Mouse (Mus musculus): ENCODE data around the gene Drd1. TPM values are rescaled to one million over a fixed set of nuclear protein-coding genes. Genes with fewer than 3 reads are reported as not detected.

Gene Drd1
- total RNA-seq (2021) = under 1 TPM; 0.27 to 0.66 TPM
- long read RNA-seq, experiment 1 = 0 reads
- long read RNA-seq, experiment 2 = 0 reads

GRCm38 (mm10) chr13:54055448-54055861 lies at the start of gene Drd1:
Drd1 (minus strand) TSS chr13:54055705.
- DNase-seq = peak; percentile 84

DNA sequence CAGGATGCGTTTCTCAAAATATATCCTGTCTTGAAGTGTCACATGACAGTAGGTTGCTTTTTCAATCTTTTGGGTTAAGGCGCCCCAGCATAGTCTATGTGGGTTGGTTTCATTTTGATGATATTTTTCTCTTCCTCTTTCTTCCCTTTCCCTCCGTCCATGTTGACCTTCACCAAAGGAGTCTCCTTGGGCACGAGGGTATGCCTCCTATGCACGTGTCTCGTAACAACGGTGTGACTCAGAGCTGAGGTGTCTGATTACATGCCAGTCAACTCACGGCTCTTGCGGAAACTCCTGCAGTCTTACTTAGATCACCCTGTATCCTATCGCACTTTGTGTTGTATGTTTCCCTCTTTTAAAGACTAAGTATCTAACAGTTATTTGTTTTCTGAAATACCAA lies 48.4 kb upstream of the Drd1 start:
- DNase-seq = peak; percentile 14

DNA sequence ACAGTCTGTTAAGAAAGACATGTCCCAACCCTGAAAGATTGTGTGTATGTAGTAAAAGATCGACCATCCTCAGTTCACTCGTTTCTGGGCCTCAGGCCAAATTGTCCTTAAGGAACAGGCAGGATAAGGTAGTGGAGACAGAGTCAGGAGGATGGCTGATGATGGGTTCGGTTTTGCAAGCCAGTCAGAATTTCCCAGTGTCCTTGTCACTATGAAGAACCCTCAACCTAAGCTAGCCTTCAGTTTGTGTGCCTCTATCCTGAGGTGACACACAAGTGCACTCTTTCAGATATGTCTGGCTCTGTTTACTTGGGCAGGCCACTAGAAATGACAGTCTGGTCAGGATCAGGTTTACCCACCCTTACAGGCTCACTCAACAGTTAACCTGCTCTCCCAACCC lies 47.8 kb upstream of the Drd1 start:
- DNase-seq = no peak

GRCm38 (mm10) chr13:54102061-54102460 lies 46.6 kb upstream of the Drd1 start:
- no peak for DNase-seq

DNA sequence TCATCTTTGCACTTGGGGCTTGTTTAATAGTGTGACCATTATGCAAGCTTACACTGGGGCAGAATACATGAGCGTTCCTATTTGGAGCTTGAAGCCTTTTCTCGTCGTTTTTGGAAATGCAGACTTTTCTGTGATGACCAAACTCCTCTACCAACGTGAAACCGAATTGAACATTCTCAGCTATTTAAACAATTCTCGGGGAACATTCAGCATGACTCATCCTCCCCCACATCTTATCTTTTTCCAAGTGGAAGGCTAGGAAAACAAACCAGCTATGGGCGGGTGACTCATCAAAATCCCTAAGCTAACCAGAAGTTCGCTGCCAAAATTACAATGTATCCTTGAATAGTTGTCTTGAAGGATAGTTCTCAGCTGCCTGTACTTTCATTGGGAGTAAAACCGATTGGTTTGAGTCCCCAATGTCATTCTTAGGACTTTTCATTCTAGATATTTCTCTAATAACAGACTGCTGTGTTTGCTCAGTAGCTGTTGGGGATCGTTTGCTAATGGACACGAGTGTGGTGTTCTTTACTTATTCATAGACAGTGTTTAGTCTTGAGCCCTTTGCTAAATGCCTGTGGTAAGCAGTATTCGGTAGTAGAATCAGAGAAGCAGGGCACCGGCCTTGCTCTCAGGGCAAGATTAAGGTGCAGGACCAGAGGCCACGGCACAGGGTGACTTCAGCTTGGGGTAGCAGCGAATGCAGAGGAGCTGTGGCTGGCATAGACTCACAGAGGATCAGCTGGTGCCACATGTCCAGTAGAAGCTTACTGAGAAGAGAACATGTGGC lies 45.7 kb upstream of the Drd1 start:
- DNase-seq = peak; percentile 49

- no peak for DNase-seq
Observed at GRCm38 (mm10) chr13:54097797-54098196, 42.3 kb upstream of the Drd1 start.

DNA sequence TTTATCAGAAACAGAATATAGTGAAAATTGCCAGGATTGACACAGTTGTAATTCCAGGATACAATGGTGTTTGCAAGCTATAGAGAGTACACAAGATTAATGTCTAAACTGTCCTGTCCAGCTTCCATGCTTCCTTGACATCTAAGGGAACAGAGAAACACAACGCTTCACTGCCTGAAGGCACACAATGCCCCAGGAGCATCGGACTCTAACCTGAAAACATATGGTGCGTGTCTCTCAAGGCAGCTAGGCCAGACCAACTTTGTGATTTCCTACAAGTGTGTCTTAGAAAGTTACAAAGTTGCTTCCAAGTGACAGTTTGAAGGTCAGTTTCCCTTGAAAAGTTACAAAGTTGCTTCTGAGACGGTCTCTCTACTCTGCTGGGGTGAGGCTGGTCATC lies 41.7 kb upstream of the Drd1 start:
- DNase-seq = no peak

DNA sequence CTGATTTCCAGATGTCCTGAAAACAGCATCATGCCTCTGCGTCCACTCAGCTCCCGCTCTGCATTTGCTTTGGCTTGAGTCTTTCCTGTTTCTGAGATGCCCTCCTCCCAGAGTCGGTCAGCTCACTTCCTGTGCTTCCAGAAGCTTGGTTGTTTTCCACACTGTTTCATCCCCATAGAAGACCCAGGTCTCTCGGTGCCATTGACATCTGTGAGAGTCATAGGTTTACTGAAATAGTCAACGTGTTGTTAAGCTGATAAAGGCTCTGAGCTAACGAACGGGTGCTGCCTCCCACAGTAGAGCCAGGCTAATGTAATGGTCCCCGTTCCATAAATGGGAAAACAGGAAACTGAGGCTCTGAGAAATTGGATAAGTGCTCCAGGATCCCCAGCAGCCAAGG lies 40.2 kb upstream of the Drd1 start:
- no peak for DNase-seq

- DNase-seq = no peak
Observed at GRCm38 (mm10) chr13:54094963-54095362, 39.5 kb upstream of the Drd1 start.

DNA sequence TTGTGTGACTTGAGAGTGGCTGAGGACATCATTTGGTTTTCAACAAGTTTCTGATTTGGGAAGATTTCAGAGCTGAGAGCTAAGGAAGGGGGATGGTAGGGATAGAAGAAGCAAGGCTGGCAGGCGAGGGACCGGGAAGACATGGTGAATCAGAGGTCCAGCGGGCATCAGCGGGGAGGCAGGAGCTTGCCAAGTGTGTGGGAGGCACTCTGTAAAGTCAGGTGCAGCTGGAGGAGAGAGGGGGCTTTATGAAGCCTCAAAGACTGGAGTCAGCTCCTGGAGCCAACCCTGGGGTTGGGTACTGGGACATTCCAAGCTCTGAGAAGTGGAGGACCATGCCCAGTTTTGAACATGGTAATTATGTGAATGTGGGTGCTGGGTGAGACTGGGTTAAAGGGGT lies 38.8 kb upstream of the Drd1 start:
- DNase-seq = no peak

DNA sequence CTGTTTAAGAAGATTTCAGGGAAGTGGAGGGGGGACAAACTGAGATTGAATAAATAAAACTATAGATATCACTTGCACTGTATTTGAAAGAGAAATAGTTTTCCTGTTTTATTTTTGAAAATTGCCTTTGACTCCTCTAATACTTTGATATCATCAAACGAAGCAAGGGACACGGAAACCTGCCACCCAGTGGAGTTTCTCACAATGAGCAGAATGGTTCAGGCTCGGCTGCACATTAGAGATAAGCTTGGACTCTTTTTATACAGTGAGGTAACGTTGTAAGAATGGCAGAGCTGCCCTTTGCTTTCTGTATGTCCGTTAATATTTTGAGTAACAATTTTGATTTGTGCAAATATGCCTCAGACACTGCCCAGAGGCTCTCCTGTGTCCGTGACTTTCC lies 36.2 kb upstream of the Drd1 start:
- DNase-seq = no peak

DNA sequence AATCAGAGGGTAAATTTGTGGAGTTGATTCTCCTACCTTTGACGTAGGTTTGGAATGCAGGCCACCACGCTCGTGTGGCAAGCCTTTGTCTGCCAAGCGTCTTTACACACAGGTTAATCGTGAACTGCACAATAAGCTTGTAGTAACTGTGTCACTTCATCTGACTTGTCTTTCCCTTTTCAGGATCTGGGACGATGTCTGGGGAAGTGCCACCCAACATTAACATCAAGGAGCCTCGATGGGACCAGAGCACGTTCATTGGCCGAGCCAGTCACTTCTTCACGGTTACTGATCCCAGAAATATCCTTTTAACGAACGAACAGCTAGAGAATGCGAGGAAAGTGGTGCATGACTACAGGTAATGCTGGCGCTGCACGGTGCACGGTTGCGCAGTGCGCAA lies 29.8 kb upstream of the Drd1 start:
- DNase-seq = no peak

GRCm38 (mm10) chr13:54084826-54085225 lies 29.3 kb upstream of the Drd1 start:
- DNase-seq = no peak

GRCm38 (mm10) chr13:54084178-54084577 lies 28.7 kb upstream of the Drd1 start:
- no peak for DNase-seq

GRCm38 (mm10) chr13:54082946-54083345 lies 27.4 kb upstream of the Drd1 start:
- DNase-seq = no peak

DNA sequence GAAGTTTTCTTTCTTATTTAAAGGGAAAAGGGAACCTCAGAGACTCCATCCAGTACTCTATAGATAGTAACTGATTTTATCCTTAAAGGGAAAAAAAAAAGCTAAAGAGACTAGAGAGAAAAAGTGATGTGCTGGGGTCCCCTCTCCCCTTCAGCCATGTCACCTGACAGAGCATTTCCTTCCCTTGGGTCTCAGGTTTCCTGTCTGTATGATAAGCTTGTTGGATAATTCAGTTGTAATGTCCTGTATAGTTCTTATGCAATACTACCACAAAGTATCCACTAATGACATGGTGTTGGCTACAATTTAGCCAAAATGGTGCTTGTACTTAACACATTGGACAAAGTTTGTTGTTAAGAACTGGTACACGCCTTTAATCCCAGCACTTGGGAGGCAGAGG lies 25.3 kb upstream of the Drd1 start:
- no peak for DNase-seq

DNA sequence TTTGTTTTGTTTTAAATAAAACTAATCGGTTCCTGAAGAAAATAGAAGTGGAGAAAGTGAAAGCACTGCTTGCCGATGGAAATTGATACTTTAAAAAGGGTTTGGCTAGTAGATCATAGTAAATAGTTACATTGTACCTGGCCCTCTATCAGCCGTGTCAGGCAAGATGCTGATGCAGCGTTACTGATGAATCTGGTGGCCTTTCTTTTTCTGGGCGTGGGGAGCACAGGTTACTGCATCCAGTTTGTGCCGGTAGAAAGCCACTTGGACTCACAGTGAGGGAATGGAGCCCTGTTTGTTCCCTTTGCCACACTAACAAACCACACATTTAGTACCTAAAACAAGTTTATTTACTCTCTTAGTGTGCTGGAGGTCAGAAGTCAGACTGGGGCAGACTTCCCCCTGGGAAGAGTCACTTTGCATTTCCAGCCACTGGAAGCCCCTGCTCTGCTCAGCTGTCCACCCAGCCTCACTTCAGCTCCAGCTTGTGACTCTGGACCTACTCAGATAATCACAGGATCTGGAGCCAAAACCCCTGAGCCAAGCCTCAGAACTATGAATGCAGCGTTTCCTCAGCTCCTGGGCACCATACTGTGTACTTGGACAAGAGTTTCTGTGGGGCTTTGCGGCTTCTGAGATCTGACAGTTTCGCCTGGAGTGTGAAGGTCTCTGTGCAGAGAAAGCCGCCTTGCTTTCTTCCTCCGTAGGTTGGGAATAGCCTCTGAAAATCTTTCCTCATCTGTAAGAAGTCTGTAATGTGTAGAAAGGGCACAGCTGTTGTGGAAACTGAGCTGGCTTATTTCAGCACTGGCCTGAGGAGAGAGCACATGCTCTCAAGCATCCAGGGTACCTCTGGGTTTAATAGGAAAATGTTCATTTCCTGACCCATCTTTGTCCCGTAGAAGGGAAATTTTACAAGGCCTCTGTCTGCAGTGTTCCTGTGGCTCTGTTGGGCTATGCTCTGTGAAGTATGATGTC lies 24.6 kb upstream of the Drd1 start:
- DNase-seq = peak; percentile 30

- DNase-seq = no peak
Observed at GRCm38 (mm10) chr13:54077470-54078174, 22.1 kb upstream of the Drd1 start.

DNA sequence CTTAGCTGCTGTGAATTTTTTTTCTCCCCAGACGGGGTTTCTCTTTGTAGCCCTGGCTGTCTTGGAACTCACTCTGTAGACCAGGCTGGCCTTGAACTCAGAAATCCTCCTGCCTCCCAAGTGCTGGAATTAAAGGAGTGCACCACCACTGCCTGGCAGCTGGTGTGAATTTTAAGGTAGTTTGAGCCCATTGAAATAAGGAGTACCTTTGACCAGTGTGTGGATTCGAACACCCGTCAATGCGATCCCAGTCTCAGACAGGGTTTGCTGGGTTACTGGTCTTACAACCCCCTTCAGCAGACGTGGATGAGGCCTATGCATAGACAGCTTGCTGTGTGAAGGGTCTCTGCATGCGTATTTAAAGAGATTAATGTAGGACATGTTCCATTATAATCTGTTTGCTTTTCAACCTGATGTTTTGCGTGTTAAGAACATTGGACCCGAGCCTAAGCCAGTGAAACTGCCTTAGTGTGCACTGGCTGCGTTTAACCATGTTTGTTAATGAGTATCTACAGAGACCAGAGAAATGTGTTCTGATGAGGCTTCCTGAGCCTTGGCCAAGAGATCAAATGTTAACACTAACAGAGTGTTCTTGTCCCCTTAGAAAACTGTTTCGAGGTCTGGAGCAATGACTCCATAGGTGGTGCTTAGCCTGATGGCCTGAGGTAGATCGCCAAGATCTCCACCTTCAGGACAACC lies 21.4 kb upstream of the Drd1 start:
- DNase-seq = no peak

DNA sequence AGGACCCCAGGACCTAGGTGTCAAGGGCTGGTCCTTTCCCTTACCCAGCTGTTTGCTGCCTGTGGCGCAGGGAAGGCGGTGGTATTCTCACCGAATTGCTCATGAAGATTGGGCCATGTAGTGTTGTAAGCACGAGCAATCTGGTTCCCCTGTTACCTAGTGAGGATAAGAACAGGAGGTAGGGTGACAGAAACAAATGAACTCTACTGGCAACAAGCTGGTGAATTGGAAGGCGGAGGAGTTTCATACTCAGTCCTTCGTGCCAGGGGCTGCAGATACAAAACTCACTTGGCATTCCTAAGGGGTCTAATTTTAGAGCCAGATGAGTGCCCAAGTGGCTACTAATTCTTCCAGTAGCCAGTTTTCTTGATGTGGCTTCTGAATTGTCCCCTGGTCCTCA lies 20.5 kb upstream of the Drd1 start:
- DNase-seq = peak; percentile 19

- DNase-seq = no peak
Observed at GRCm38 (mm10) chr13:54075416-54075815, 19.9 kb upstream of the Drd1 start.

- DNase-seq = peak; percentile 22
Observed at GRCm38 (mm10) chr13:54073491-54073890, 18.0 kb upstream of the Drd1 start.
